Mouse (Mus musculus): ENCODE results near the gene Slc22a5.

DNA sequence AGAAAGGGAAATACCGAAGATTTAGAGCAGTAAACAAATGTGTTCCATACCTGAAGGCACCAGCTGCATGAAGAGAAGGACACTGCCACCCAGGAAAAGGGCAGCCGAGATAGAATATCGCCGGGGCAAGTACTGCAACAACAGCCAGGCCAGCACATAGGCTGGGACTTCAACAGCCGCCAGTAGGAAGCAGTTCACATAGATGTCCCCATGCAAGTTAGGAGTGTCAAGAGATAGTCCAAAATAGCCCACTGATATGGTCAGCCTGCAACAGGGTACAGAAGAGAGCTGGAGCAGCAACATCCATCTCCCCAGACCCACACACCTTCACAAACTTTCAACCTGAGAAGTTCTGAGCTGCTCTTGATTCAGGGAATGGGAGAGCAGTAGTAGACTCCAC, 22.3 kb downstream of the Slc22a5 start:
- TF ChIP-seq CTCF (IDR thresholded peaks at IDR 0.05; ENCODE audit: low read depth, low read length) (no peak), POLR2A (IDR thresholded peaks at IDR 0.05; ENCODE audit: borderline replicate concordance, low read depth, low read length) (no peak)
